Mouse (Mus musculus): ENCODE data around the gene Chsy1. TPM values are rescaled to one million over a fixed set of nuclear protein-coding genes. Genes with fewer than 3 reads are reported as not detected.

Gene Chsy1
- polyA plus RNA-seq, 1 experiment from 2014 or later, result 24.4 TPM

GRCm38 (mm10) chr7:66110636-66111112 is 1.4 kb downstream of the Chsy1 start:
- WGBS, result 2% methylated on average over 10 of the region's 10 CpGs
- Histone ChIP-seq H3K9ac (peak overlapping the region; percentile 98), H3K4me1 (peaks cover 49% of the 10 kb centered on the region), H3K9me3 (no peaks in the 10 kb centered on the region), H3K4me2 (peak overlapping the region; percentile 84), H3K36me3 (0 out of 2 replicates have a peak, but pooled peaks cover 4% of the 10 kb centered on the region), H3K27me3 (no peaks in the 10 kb centered on the region), H3K27ac (peak overlapping the region; percentile 85), H3K4me3 (peak overlapping the region; percentile 93)
- no peak for ATAC-seq (ENCODE audit: insufficient number of reproducible peaks, insufficient read depth, low FRiP score, low TSS enrichment, low read depth)

GRCm38 (mm10) chr7:66111211-66111610 is 1.9 kb downstream of the Chsy1 start:
- WGBS, result 54% methylated on average over 10 of the region's 10 CpGs
- no peaks in the 10 kb centered on the region for H3K9me3 ChIP-seq
- ATAC-seq (ENCODE audit: insufficient number of reproducible peaks, insufficient read depth, low FRiP score, low TSS enrichment, low read depth), result no peak

GRCm38 (mm10) chr7:66113561-66113960 is 4.2 kb downstream of the Chsy1 start:
- H3K27me3 ChIP-seq, result no peaks in the 10 kb centered on the region
- H3K4me2 ChIP-seq, result no peak overlapping the region
- H3K4me3 ChIP-seq, result no peak overlapping the region
- peaks cover 63% of the 10 kb centered on the region for H3K4me1 ChIP-seq
- no peak overlapping the region for H3K9ac ChIP-seq
- ATAC-seq (ENCODE audit: insufficient number of reproducible peaks, insufficient read depth, low FRiP score, low TSS enrichment, low read depth), result no peak
- 93% methylated on average over 3 of the region's 3 CpGs for WGBS
- H3K36me3 ChIP-seq, result 0 out of 2 replicates have a peak, but pooled peaks cover 10% of the 10 kb centered on the region
- no peak overlapping the region for H3K27ac ChIP-seq
- H3K9me3 ChIP-seq, result no peaks in the 10 kb centered on the region

More at GRCm38 (mm10) chr7:66111211-66111610, 1.9 kb downstream of the Chsy1 start:
- H3K36me3 ChIP-seq, result 0 out of 2 replicates have a peak, but pooled peaks cover 4% of the 10 kb centered on the region
- peak overlapping the region; percentile 84 for H3K4me2 ChIP-seq
- peaks cover 54% of the 10 kb centered on the region for H3K4me1 ChIP-seq
- peak overlapping the region; percentile 85 for H3K27ac ChIP-seq
- H3K27me3 ChIP-seq, result no peaks in the 10 kb centered on the region
- peak overlapping the region; percentile 93 for H3K4me3 ChIP-seq
- peak overlapping the region; percentile 98 for H3K9ac ChIP-seq

DNA sequence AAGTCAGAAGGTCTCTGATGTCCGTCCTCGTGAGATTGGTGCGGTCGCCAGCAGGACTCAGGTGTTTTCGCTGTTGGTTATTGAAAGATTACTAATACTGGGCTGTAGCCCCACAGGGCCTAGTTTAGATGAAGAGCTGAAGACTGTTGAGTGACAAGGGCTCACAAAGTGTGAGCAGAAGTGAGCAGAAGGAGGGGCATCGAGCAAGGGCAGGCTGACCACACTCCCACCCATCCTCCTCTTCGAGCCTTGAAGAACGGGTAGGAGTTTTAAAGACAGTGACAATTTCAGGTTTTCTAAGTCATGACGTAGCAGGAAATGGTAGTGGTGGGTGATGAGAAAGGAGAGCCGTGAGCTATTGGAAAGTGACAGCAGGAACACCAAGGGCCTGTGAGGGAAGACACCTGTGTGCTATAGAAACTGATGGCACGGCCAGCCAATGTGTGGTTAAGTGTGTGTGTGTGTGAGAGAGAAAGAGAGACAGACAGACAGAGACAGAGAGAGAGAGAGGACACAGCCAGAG is 6.6 kb downstream of the Chsy1 start:
- WGBS, result 84% methylated on average over 11 of the region's 11 CpGs
- H3K9ac ChIP-seq, result peak overlapping the region; percentile 22; the same call in 1 of the 2 replicates
- H3K36me3 ChIP-seq, result 0 out of 2 replicates have a peak, but pooled peaks cover 10% of the 10 kb centered on the region
- H3K27me3 ChIP-seq, result no peaks in the 10 kb centered on the region
- no peak overlapping the region for H3K27ac ChIP-seq
- H3K4me3 ChIP-seq, result no peak overlapping the region
- H3K9me3 ChIP-seq, result no peaks in the 10 kb centered on the region
- H3K4me1 ChIP-seq, result peaks cover 78% of the 10 kb centered on the region
- H3K4me2 ChIP-seq, result no peak overlapping the region
- no peak for ATAC-seq (ENCODE audit: insufficient number of reproducible peaks, insufficient read depth, low FRiP score, low TSS enrichment, low read depth)

DNA sequence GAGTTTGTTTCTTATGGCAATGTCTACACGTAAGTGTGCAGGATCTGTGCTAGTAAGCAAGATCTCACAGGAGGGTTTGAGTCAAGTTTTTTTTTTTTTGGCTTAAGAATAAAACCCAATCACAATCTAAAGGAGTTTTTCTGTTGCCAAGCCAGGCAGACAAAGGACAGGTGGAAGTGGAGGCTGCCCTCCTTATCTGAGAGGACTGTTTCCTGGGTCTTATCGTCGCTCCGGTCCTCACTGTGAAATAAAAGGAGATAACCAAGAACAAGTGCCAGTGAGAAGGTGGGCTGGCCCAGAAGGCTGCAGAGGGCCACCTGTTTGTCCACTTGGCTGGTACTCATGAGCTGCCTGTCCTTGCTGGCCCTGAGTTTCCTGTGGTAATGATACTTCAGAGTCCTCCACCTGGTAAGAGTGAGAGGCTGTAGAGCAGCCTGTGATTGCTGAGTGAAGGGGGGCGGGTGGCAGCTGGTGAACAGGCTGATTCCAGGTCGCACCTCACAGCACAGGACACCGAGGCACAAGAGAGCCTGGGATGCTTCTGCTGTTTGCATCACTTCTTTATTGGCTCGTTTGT is 7.7 kb downstream of the Chsy1 start:
- ATAC-seq (ENCODE audit: insufficient number of reproducible peaks, insufficient read depth, low FRiP score, low TSS enrichment, low read depth), result no peak
- WGBS, result 88% methylated on average over 8 of the region's 8 CpGs
- H3K4me1 ChIP-seq, result peaks cover 77% of the 10 kb centered on the region

GRCm38 (mm10) chr7:66118046-66118445 is 8.7 kb downstream of the Chsy1 start:
- Histone ChIP-seq H3K9ac (no peak overlapping the region), H3K4me3 (no peak overlapping the region), H3K4me2 (no peak overlapping the region), H3K27ac (no peak overlapping the region), H3K27me3 (no peaks in the 10 kb centered on the region), H3K9me3 (no peaks in the 10 kb centered on the region), H3K36me3 (0 out of 2 replicates have a peak, but pooled peaks cover 10% of the 10 kb centered on the region), H3K4me1 (peaks cover 74% of the 10 kb centered on the region)
- WGBS, result 84% methylated on average over 3 of the region's 3 CpGs
- ATAC-seq (ENCODE audit: insufficient number of reproducible peaks, insufficient read depth, low FRiP score, low TSS enrichment, low read depth), result no peak

More for the DNA sequence above, 7.7 kb downstream of the Chsy1 start:
- H3K27me3 ChIP-seq, result no peaks in the 10 kb centered on the region
- no peak overlapping the region for H3K27ac ChIP-seq
- H3K36me3 ChIP-seq, result 0 out of 2 replicates have a peak, but pooled peaks cover 10% of the 10 kb centered on the region
- H3K9ac ChIP-seq, result no peak overlapping the region
- H3K4me2 ChIP-seq, result no peak overlapping the region
- no peak overlapping the region for H3K4me3 ChIP-seq
- H3K9me3 ChIP-seq, result no peaks in the 10 kb centered on the region

DNA sequence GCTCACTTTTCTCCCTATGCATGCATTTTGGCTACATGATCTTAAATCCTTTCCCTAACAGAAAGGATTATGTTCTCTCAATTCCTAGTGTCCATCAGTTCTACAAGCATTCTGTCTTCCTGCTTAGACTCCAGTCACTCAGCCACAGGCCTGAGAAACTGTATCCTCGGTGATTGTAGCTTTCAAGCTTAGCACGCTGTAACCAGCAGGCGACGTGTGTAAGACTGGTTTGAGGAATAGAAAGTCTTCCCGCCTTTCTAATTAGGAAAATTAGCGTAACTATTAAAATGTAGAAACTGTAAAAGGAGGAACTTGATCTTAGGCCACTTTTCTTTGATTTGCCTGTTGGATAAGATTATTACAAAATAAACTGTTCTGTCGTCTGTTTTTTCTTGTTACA is 9.5 kb downstream of the Chsy1 start:
- ATAC-seq (ENCODE audit: insufficient number of reproducible peaks, insufficient read depth, low FRiP score, low TSS enrichment, low read depth), result no peak
- WGBS, result 58% methylated on average over 7 of the region's 7 CpGs
- Histone ChIP-seq H3K27ac (no peak overlapping the region), H3K4me1 (peaks cover 67% of the 10 kb centered on the region), H3K36me3 (0 out of 2 replicates have a peak, but pooled peaks cover 10% of the 10 kb centered on the region), H3K4me3 (no peak overlapping the region), H3K9me3 (no peaks in the 10 kb centered on the region), H3K9ac (no peak overlapping the region), H3K4me2 (no peak overlapping the region), H3K27me3 (no peaks in the 10 kb centered on the region)

DNA sequence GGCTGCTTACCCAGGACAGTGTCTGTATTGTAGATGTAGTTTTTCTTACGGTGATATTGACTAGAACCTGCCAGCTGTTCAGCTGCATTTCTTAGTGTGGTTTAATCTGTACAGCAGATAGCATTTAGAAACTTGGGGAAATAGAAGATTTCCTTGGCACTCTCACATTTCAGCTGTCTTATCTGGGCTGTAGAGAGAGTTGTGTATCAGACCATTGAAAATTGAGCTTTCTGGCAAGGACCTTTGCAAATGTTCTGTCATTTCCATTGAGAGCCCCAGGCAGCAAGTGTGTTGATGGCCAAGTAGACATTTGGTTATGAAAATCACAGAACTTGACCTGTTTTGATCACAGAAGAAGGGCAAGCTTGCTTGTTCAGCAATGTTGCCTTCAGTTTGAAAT is 10.8 kb downstream of the Chsy1 start:
- Histone ChIP-seq H3K9ac (no peak overlapping the region), H3K4me2 (no peak overlapping the region), H3K9me3 (no peaks in the 10 kb centered on the region), H3K27ac (no peak overlapping the region), H3K27me3 (no peaks in the 10 kb centered on the region), H3K4me3 (no peak overlapping the region), H3K36me3 (peaks cover 8% of the 10 kb centered on the region), H3K4me1 (peaks cover 65% of the 10 kb centered on the region)
- 46% methylated on average over 1 of the region's 1 CpGs for WGBS
- no peak for ATAC-seq (ENCODE audit: insufficient number of reproducible peaks, insufficient read depth, low FRiP score, low TSS enrichment, low read depth)

DNA sequence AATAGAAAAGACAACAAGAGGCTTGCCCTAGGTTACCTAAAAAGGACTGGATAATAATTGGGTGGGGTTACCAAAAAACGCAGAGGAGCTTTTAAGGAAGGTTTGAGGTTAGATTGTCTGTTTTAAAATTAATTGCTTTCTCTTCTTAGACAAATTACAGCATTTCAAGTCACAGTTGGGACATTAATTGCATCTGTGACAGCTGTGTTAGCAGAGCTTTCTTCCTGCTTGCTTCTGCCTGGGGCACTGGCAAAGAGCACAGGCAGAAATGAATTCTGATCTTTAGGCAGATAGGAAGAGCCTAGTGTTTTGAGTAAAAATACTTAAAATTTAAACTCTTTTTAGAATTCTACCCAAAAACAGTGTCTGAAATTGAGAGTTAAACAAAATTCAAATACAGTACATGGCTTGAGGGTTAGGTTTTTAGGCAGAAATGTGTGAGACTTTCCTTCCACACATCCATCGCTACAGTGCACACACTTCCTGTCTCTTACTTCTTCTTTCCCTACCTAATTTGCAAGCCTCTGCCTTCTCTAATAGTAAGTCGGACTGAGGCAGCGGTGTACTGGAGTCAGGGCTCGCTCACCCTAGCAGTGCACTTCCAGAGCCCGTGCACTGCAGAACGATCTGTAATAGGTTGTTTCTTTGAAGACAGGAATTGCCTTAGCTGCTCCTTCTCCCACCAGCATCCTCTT is 11.5 kb downstream of the Chsy1 start:
- H3K27me3 ChIP-seq, result no peaks in the 10 kb centered on the region
- no peaks in the 10 kb centered on the region for H3K9me3 ChIP-seq
- ATAC-seq (ENCODE audit: insufficient number of reproducible peaks, insufficient read depth, low FRiP score, low TSS enrichment, low read depth), result no peak
- H3K4me3 ChIP-seq, result no peak overlapping the region
- 27% methylated on average over 7 of the region's 7 CpGs for WGBS
- 0 out of 2 replicates have a peak overlapping the region, but pooled peaks have one; percentile 14 for H3K27ac ChIP-seq
- no peak overlapping the region for H3K9ac ChIP-seq
- no peak overlapping the region for H3K4me2 ChIP-seq
- peaks cover 15% of the 10 kb centered on the region for H3K36me3 ChIP-seq
- H3K4me1 ChIP-seq, result peaks cover 58% of the 10 kb centered on the region

DNA sequence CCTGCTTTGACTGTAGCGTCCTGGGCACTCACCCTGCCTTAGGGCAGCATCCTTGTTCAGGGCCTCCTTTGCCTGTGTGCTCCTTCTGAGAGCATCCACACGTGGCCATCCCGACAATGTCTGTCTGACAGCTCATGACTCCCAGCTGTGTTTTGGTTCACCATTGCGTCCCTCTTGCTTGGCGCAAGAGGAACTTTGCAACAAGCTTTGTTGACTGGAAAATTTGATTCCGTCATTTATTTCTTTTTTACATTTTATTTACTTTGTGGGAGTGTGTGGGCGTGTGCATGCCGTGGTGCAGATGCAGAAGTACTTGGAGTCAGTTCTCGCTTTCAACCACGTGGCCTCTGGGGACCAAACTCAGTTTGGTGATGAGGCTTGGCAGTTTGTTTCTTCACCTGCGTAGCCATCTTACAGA is 15.2 kb downstream of the Chsy1 start:
- Histone ChIP-seq H3K4me2 (no peak overlapping the region), H3K27me3 (no peaks in the 10 kb centered on the region), H3K4me3 (no peak overlapping the region), H3K9ac (no peak overlapping the region), H3K36me3 (peaks cover 37% of the 10 kb centered on the region), H3K27ac (no peak overlapping the region), H3K9me3 (no peaks in the 10 kb centered on the region), H3K4me1 (peaks cover 44% of the 10 kb centered on the region)
- ATAC-seq (ENCODE audit: insufficient number of reproducible peaks, insufficient read depth, low FRiP score, low TSS enrichment, low read depth), result no peak
- 65% methylated on average over 11 of the region's 11 CpGs for WGBS

GRCm38 (mm10) chr7:66125368-66125767 is 16.1 kb downstream of the Chsy1 start:
- ATAC-seq (ENCODE audit: insufficient number of reproducible peaks, insufficient read depth, low FRiP score, low TSS enrichment, low read depth), result no peak

More at GRCm38 (mm10) chr7:66125368-66125767, 16.1 kb downstream of the Chsy1 start:
- Histone ChIP-seq H3K9me3 (no peaks in the 10 kb centered on the region), H3K27ac (no peak overlapping the region), H3K4me3 (no peak overlapping the region), H3K4me2 (no peak overlapping the region), H3K36me3 (peaks cover 42% of the 10 kb centered on the region), H3K27me3 (no peaks in the 10 kb centered on the region), H3K4me1 (peaks cover 36% of the 10 kb centered on the region), H3K9ac (no peak overlapping the region)
- 93% methylated on average over 14 of the region's 14 CpGs for WGBS

Measured in embryonic facial prominence, embryonic 13.5 days (tissue).